Mouse (Mus musculus): ENCODE measurements around the gene Jmjd4. TPM values are rescaled to one million over a fixed set of nuclear protein-coding genes. Genes with fewer than 3 reads are reported as not detected.

Gene Jmjd4
- 4.7 and 5.4 TPM in 2 replicates for polyA plus RNA-seq (2015; fragmentation: Nextera tagmentation; extraction: Ambion mirVana)

GRCm38 (mm10) chr11:59449741-59450229 is at the start of gene Jmjd4:
Jmjd4 (plus strand) TSS chr11:59450045.

DNA sequence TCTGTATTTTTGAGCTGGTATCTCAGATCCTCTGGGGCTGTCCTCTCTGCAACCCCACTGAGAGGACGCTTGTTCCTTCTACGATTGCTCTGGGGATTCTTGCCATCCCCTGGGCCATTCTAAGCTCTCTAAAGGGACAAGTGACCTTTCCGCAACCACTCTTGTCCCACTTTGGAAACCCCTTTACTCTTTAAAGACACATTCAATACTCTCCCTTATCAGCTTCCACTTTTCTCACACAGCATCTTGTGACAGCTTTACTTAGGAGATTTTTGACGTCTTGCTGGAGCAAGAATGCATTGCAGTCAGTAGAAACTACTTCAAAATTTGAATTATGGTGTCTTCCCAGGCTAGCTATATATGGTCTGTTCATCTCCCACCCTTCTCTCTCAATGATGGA is 1.2 kb downstream of the Jmjd4 start, which contains the start of gene Snap47:
TSS of gene Snap47 (minus strand) at position 101 of the 400 bp plus-strand sequence.

GRCm38 (mm10) chr11:59472326-59472677 is 22.5 kb downstream of the Jmjd4 start, which contains the start of gene Zfp867:
Zfp867 (minus strand) TSS chr11:59472474.

Other genes with a start within 250 kb of the Jmjd4 start
- gene Mrpl55, start 247.6 kb upstream of the Jmjd4 start, polyA plus RNA-seq (2015; fragmentation: Nextera tagmentation; extraction: Ambion mirVana), result 89.0 and 102 TPM in 2 replicates
- 24.7 and 35.8 TPM in 2 replicates for gene 2310033P09Rik, start 241.7 kb upstream of the Jmjd4 start, polyA plus RNA-seq (2015; fragmentation: Nextera tagmentation; extraction: Ambion mirVana)
- 427 and 542 TPM in 2 replicates for gene Arf1, start 221.8 kb upstream of the Jmjd4 start, polyA plus RNA-seq (2015; fragmentation: Nextera tagmentation; extraction: Ambion mirVana)
- gene Wnt3a, start 159.3 kb upstream of the Jmjd4 start, polyA plus RNA-seq (2015; fragmentation: Nextera tagmentation; extraction: Ambion mirVana), result not detected in 2 replicates
- gene Wnt9a, start 143.1 kb upstream of the Jmjd4 start, polyA plus RNA-seq (2015; fragmentation: Nextera tagmentation; extraction: Ambion mirVana), result 2.5 and 3.6 TPM in 2 replicates
- not detected in 2 replicates for gene Prss38, start 74.4 kb upstream of the Jmjd4 start, polyA plus RNA-seq (2015; fragmentation: Nextera tagmentation; extraction: Ambion mirVana)
- gene Snap47, start 1.1 kb downstream of the Jmjd4 start, polyA plus RNA-seq (2015; fragmentation: Nextera tagmentation; extraction: Ambion mirVana), result 115 and 121 TPM in 2 replicates
- 8.6 and 10.4 TPM in 2 replicates for gene Zfp867, start 22.4 kb downstream of the Jmjd4 start, polyA plus RNA-seq (2015; fragmentation: Nextera tagmentation; extraction: Ambion mirVana)
- 10.4 and 15.0 TPM in 2 replicates for gene Zkscan17, start 76.7 kb downstream of the Jmjd4 start, polyA plus RNA-seq (2015; fragmentation: Nextera tagmentation; extraction: Ambion mirVana)
- gene Nlrp3, start 91.5 kb downstream of the Jmjd4 start, polyA plus RNA-seq (2015; fragmentation: Nextera tagmentation; extraction: Ambion mirVana), result 0.33 TPM in 1 of 2 replicates, not detected in the other
- gene Olfr222, start 126.2 kb downstream of the Jmjd4 start, polyA plus RNA-seq (2015; fragmentation: Nextera tagmentation; extraction: Ambion mirVana), result not detected in 2 replicates
- gene Olfr223, start 143.2 kb downstream of the Jmjd4 start, polyA plus RNA-seq (2015; fragmentation: Nextera tagmentation; extraction: Ambion mirVana), result not detected in 2 replicates
- 50.1 and 52.9 TPM in 2 replicates for gene Mprip, start 211.3 kb downstream of the Jmjd4 start, polyA plus RNA-seq (2015; fragmentation: Nextera tagmentation; extraction: Ambion mirVana)

Data from adrenal gland, postnatal 0 days (tissue).